Mouse (Mus musculus) embryonic facial prominence, embryonic 15.5 days (tissue): Measurements from ENCODE around the gene Mad1l1. TPM values are rescaled to one million over a fixed set of nuclear protein-coding genes. Genes with fewer than 3 reads are reported as not detected.

Experiments used
- ATAC-seq: fragments of 200-750 bp; cut with Nextera tagmentation; 2 replicates; pipeline ENCODE4 v1.8.0; 2017; ENCODE audit warnings: low read depth, moderate TSS enrichment; ENCODE audit not compliant: insufficient number of reproducible peaks, low FRiP score, low TSS enrichment
- H3K27ac ChIP-seq: fragments of 300-500 bp; sonication (generic); replicated peaks from 2 replicates; pipeline ENCODE4 v1.5.1; 2015; ENCODE audit warnings: mild to moderate bottlenecking, inconsistent platforms
- H3K27me3 ChIP-seq: fragments of 300-500 bp; sonication (generic); 2 replicates; pipeline ENCODE4 v1.6.1; 2015; ENCODE audit warnings: inconsistent platforms
- H3K36me3 ChIP-seq: fragments of 300-500 bp; sonication (generic); 2 replicates; pipeline ENCODE4 v1.6.1; 2015; ENCODE audit warnings: mild to moderate bottlenecking, inconsistent platforms
- H3K4me1 ChIP-seq: fragments of 300-500 bp; sonication (generic); 2 replicates; pipeline ENCODE4 v1.6.1; 2015; ENCODE audit warnings: inconsistent platforms
- H3K4me2 ChIP-seq: fragments of 300-500 bp; sonication (generic); replicated peaks from 2 replicates; pipeline ENCODE4 v1.6.1; 2015; ENCODE audit warnings: mild to moderate bottlenecking, inconsistent platforms
- H3K4me3 ChIP-seq: fragments of 300-500 bp; sonication (generic); replicated peaks from 2 replicates; pipeline ENCODE4 v1.5.1; 2015; ENCODE audit warnings: mild to moderate bottlenecking, inconsistent platforms
- H3K9ac ChIP-seq: fragments of 300-500 bp; sonication (generic); 2 replicates; pipeline ENCODE4 v1.6.1; 2015; ENCODE audit warnings: inconsistent platforms
- H3K9me3 ChIP-seq: fragments of 300-500 bp; sonication (generic); replicated peaks from 2 replicates; pipeline ENCODE4 v1.6.1; 2016; ENCODE audit warnings: inconsistent platforms
- WGBS: fragments of 180-500 bp; shearing (Covaris S2); methylation state at CpG from one replicate; pipeline ENCODE4 v1.1.7; 2015; 5-methylcytosine and 5-hydroxymethylcytosine counted together
- polyA plus RNA-seq: library from polyadenylated mRNA; unstranded; fragments of >200 nt; fragmentation: Nextera tagmentation; extraction: Ambion mirVana; gene quantifications from 2 replicates; pipeline ENCODE4 v1.2.1, GENCODE M21; 2015

The Mad1l1 gene
- polyA plus RNA-seq, 1 experiment from 2014 or later: 48.2 TPM

GRCm38 (mm10) chr5:140324058-140324457, 2.7 kb upstream of the Mad1l1 start:
- Histone ChIP-seq H3K4me1 (peaks cover 13% of the 10 kb centered on the region), H3K36me3 (peaks cover 31% of the 10 kb centered on the region), H3K4me2 (no peak overlapping the region), H3K27ac (no peak overlapping the region), H3K9ac (no peak overlapping the region), H3K4me3 (no peak overlapping the region), H3K9me3 (no peaks in the 10 kb centered on the region), H3K27me3 (no peaks in the 10 kb centered on the region)
- ATAC-seq: no peak
- 87% methylated on average over 5 of the region's 5 CpGs for WGBS

DNA sequence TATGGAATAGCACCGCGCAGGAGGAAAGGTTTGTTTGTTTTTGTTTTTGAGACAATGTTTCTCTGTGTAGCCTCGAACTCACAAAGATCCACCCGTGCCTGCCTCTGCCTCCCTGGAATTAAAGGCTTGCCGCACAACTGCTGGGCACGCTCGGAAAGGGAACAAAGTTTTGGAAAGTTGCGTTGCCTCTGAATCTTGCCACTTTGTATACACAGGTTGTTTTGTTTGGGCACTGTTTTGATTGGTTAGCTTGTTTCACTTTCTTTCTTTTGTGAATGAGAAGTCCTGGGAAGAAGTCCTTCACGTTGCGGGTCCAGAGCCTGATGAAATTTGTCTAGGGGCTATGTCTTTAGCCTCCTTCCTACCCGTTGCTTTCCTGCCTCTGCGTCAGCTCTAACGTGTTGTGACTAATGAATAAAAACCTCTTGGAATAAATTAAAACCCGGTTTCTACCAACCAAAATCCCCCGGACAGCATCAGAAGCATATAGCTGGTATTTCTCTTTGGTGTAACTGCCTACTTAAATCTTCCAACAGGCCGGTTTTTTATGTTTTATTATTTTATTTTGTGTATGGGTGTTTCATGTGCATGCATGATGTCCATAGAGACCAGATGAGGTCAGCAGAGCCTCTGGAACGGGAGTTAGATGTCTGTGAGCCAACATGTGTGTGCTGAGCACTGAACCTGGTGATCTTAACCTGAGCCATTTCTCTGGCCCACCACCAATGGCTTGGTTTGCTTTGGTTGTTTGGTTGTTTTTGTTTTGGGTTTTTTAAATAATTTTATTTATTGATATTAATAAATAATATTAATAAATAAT, 614 bp upstream of the Mad1l1 start:
- H3K27ac ChIP-seq: peak overlapping the region; percentile 91
- peak overlapping the region; percentile 71 for H3K4me2 ChIP-seq
- no peak for ATAC-seq
- WGBS: 1% methylated on average over 17 of the region's 17 CpGs
- peak overlapping the region; percentile 100 for H3K9ac ChIP-seq
- no peaks in the 10 kb centered on the region for H3K27me3 ChIP-seq
- H3K36me3 ChIP-seq: peaks cover 12% of the 10 kb centered on the region
- H3K4me3 ChIP-seq: peak overlapping the region; percentile 94
- H3K9me3 ChIP-seq: no peaks in the 10 kb centered on the region
- H3K4me1 ChIP-seq: peaks cover 20% of the 10 kb centered on the region

DNA sequence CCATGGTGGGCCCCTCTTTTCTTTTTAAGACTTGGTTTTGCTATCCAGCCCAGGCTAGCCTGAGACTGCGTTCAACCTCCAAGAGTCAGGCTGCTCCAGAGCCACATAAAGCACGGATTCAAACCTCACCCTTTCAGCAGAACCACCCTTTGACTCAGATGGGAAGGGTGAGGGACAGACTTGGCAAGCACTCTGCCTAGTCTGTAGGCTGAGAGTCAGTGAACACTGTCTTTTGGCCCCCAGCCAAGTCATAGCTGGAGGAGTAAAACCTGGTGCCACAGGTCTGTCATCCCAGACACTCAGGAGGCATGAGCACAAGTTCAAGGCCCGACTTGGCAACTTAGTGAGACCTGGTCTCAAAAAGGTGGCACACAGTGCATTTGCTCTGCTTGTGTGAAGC, 4.6 kb downstream of the Mad1l1 start:
- H3K9me3 ChIP-seq: no peaks in the 10 kb centered on the region
- H3K4me2 ChIP-seq: no peak overlapping the region
- no peaks in the 10 kb centered on the region for H3K27me3 ChIP-seq
- no peak overlapping the region for H3K9ac ChIP-seq
- H3K27ac ChIP-seq: no peak overlapping the region
- no peak overlapping the region for H3K4me3 ChIP-seq
- H3K36me3 ChIP-seq: peaks cover 32% of the 10 kb centered on the region
- no peak for ATAC-seq
- WGBS: 73% methylated on average over 3 of the region's 3 CpGs
- H3K4me1 ChIP-seq: peaks cover 23% of the 10 kb centered on the region

- no peak overlapping the region for H3K27ac ChIP-seq
- WGBS: 89% methylated on average over 14 of the region's 14 CpGs
- ATAC-seq: no peak
- no peak overlapping the region for H3K9ac ChIP-seq
- H3K9me3 ChIP-seq: no peaks in the 10 kb centered on the region
- H3K4me1 ChIP-seq: no peaks in the 10 kb centered on the region
- H3K4me3 ChIP-seq: no peak overlapping the region
- no peak overlapping the region for H3K4me2 ChIP-seq
- H3K36me3 ChIP-seq: peaks cover 88% of the 10 kb centered on the region
- H3K27me3 ChIP-seq: no peaks in the 10 kb centered on the region
These were observed 13.8 kb downstream of the Mad1l1 start for GRCm38 (mm10) chr5:140307602-140308001.

DNA sequence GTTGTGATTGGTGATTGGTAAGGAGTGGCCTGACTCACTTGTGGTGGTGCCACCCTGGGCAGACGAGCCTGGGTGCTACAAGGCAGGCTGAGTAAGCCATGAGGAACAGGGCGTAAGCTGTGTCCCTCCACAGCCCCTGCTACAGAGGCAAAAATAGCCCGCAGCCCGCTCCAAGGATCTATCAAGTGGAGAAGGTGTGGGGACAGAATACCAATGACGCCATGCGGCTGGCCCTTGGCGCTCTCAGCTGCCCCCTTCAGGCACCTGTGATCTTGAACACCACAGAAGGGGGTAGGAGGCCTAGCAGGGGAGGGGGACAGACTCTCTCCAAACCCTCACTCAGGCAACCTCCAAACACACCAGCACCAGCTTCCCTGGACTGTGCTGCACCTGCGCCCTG, 15.3 kb downstream of the Mad1l1 start:
- no peaks in the 10 kb centered on the region for H3K9me3 ChIP-seq
- H3K36me3 ChIP-seq: peaks cover 85% of the 10 kb centered on the region
- no peak overlapping the region for H3K4me2 ChIP-seq
- WGBS: 83% methylated on average over 8 of the region's 8 CpGs
- H3K27ac ChIP-seq: no peak overlapping the region
- H3K4me1 ChIP-seq: no peaks in the 10 kb centered on the region
- H3K27me3 ChIP-seq: no peaks in the 10 kb centered on the region
- no peak overlapping the region for H3K9ac ChIP-seq
- no peak for ATAC-seq
- H3K4me3 ChIP-seq: no peak overlapping the region

GRCm38 (mm10) chr5:140298291-140298690, 23.1 kb downstream of the Mad1l1 start:
- WGBS: 94% methylated on average over 4 of the region's 4 CpGs

GRCm38 (mm10) chr5:140292152-140292551, 29.2 kb downstream of the Mad1l1 start:
- H3K4me2 ChIP-seq: no peak overlapping the region
- H3K27me3 ChIP-seq: no peaks in the 10 kb centered on the region
- no peak for ATAC-seq
- H3K4me1 ChIP-seq: peaks cover under 1% of the 10 kb centered on the region; the same call in 1 of the 2 replicates
- H3K9ac ChIP-seq: no peak overlapping the region
- H3K9me3 ChIP-seq: no peaks in the 10 kb centered on the region
- H3K4me3 ChIP-seq: no peak overlapping the region
- H3K27ac ChIP-seq: no peak overlapping the region
- WGBS: 81% methylated on average over 1 of the region's 1 CpGs
- peaks cover 55% of the 10 kb centered on the region for H3K36me3 ChIP-seq

More at GRCm38 (mm10) chr5:140298291-140298690, 23.1 kb downstream of the Mad1l1 start:
- H3K27ac ChIP-seq: no peak overlapping the region
- no peaks in the 10 kb centered on the region for H3K27me3 ChIP-seq
- H3K36me3 ChIP-seq: peaks cover 72% of the 10 kb centered on the region
- no peak overlapping the region for H3K4me2 ChIP-seq
- H3K4me1 ChIP-seq: no peaks in the 10 kb centered on the region
- H3K4me3 ChIP-seq: no peak overlapping the region
- H3K9ac ChIP-seq: no peak overlapping the region
- ATAC-seq: no peak
- no peaks in the 10 kb centered on the region for H3K9me3 ChIP-seq

DNA sequence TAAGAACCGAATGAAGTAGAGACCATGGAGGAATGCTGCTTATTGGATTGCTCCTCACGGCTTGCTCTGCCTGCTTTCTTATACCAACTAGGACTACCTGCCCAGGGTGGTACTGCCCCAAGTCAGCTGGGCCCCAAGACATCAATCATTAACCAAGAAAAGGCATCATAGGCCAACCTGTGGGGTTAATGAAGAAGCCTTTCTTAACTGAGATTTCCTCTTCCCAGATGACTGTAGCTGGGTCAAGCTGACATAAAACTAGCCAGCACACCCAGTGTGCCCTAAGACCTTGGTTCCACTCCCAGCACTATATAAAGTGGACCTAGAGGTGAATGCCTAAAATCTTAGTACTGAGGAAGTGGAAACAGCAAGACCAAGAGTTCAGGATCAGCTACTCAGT, 32.2 kb downstream of the Mad1l1 start:
- ATAC-seq: no peak
- H3K9ac ChIP-seq: no peak overlapping the region
- no peaks in the 10 kb centered on the region for H3K27me3 ChIP-seq
- peaks cover 51% of the 10 kb centered on the region for H3K36me3 ChIP-seq
- H3K4me2 ChIP-seq: no peak overlapping the region
- 98% methylated on average over 2 of the region's 2 CpGs for WGBS
- no peaks in the 10 kb centered on the region for H3K9me3 ChIP-seq
- H3K4me3 ChIP-seq: no peak overlapping the region
- no peak overlapping the region for H3K27ac ChIP-seq
- H3K4me1 ChIP-seq: peaks cover 3% of the 10 kb centered on the region; the same call in 1 of the 2 replicates

DNA sequence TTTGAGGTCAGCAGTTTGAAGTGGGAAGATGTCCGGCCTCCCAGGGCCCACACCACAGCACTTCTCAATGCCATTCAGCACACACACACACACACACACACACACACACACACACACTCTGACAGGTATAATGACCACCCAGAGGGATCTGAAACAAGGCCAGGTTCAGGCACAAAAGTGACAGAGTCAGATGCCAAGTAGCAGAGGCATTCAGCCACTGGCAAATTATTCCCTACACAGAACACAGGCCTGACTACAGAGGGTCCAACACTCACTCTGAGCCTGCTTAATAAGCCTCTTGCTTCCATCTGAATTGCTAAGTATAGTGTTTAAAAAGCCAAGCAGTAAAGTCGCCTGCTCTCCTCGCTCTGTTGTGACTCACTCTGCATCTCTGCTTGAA, 33.1 kb downstream of the Mad1l1 start:
- Histone ChIP-seq H3K27ac (no peak overlapping the region), H3K4me3 (no peak overlapping the region), H3K9me3 (no peaks in the 10 kb centered on the region), H3K4me2 (no peak overlapping the region), H3K4me1 (peaks cover 3% of the 10 kb centered on the region; the same call in 1 of the 2 replicates), H3K27me3 (no peaks in the 10 kb centered on the region), H3K9ac (no peak overlapping the region), H3K36me3 (peaks cover 47% of the 10 kb centered on the region)
- 92% methylated on average over 3 of the region's 3 CpGs for WGBS
- no peak for ATAC-seq

GRCm38 (mm10) chr5:140284761-140285160, 36.6 kb downstream of the Mad1l1 start:
- no peak overlapping the region for H3K4me3 ChIP-seq
- 80% methylated on average over 2 of the region's 2 CpGs for WGBS
- no peak overlapping the region for H3K4me2 ChIP-seq
- H3K9ac ChIP-seq: no peak overlapping the region
- ATAC-seq: no peak
- H3K27ac ChIP-seq: no peak overlapping the region
- no peaks in the 10 kb centered on the region for H3K27me3 ChIP-seq
- H3K36me3 ChIP-seq: peaks cover 41% of the 10 kb centered on the region
- no peaks in the 10 kb centered on the region for H3K9me3 ChIP-seq
- H3K4me1 ChIP-seq: peaks cover 6% of the 10 kb centered on the region; the same call in 1 of the 2 replicates

GRCm38 (mm10) chr5:140284011-140284410, 37.3 kb downstream of the Mad1l1 start:
- Histone ChIP-seq H3K4me1 (peaks cover 6% of the 10 kb centered on the region; the same call in 1 of the 2 replicates), H3K36me3 (peaks cover 35% of the 10 kb centered on the region; the same call in 1 of the 2 replicates), H3K4me3 (no peak overlapping the region), H3K4me2 (no peak overlapping the region), H3K9ac (no peak overlapping the region), H3K27ac (no peak overlapping the region), H3K27me3 (no peaks in the 10 kb centered on the region), H3K9me3 (no peaks in the 10 kb centered on the region)
- no peak for ATAC-seq
- WGBS: 91% methylated on average over 2 of the region's 2 CpGs

DNA sequence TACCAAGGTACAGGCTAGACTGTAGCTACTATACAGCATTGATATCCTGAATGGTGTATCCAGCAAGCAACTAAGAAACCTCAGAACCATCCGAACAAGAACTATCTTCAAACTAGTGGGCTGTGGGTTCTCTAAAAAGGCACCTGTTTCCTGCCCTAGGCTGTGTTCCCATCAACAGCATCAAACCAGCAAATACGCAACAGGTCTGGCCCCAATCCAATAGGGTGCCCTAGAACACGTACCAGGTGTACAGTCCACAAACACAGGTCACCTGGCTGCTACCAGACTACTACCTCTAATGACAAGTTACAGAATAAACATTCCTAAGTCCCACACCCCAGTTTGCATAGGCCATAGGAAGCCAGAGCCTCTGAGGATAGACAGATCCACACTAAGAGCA, 38.5 kb downstream of the Mad1l1 start:
- 95% methylated on average over 3 of the region's 3 CpGs for WGBS
- Histone ChIP-seq H3K9me3 (no peaks in the 10 kb centered on the region), H3K27ac (no peak overlapping the region), H3K4me1 (peaks cover 6% of the 10 kb centered on the region; the same call in 1 of the 2 replicates), H3K4me2 (no peak overlapping the region), H3K27me3 (no peaks in the 10 kb centered on the region), H3K36me3 (peaks cover 31% of the 10 kb centered on the region; the same call in 1 of the 2 replicates), H3K9ac (no peak overlapping the region), H3K4me3 (no peak overlapping the region)
- ATAC-seq: no peak
